Mouse (Mus musculus) spleen, postnatal 14 days (tissue): Measurements from ENCODE around the gene Slc9a2.
"Not testable (repeated sequence)": the region's sequence is repeated elsewhere in the genome, so short reads cannot be mapped to it uniquely, and the experiment has no call there.

Source experiments
- DNase-seq, 2 experiments: peaks; one replicate each; pipeline ENCODE4 v3.0.0; 2021 to 2022; ENCODE audit warnings: low spot score in 2 of 2

Gene Slc9a2

DNA sequence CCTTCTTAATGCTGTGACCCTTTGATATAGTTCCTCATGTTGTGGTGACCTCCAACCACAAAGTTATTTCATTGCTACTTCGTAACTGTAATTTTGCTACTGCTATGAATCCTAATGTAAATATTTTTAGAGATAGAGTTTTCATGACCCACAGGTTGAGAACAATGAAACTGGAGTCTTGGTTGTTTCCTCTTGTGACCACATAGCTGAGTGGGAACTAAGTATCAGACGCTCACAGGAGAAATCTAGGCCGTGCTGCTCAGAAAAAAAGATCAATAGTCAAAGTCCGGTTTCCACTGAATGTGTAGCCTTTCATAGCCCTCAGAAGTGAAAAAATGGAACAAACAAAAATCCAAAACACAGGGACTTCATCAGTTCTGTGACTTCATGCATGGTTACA is 24.7 kb downstream of the Slc9a2 start:
- DNase-seq: no peak

GRCm38 (mm10) chr1:40714950-40715349 is 34.6 kb downstream of the Slc9a2 start:
- no peak for DNase-seq

- no peak for DNase-seq
Observed at GRCm38 (mm10) chr1:40726051-40726450, 45.7 kb downstream of the Slc9a2 start.

DNA sequence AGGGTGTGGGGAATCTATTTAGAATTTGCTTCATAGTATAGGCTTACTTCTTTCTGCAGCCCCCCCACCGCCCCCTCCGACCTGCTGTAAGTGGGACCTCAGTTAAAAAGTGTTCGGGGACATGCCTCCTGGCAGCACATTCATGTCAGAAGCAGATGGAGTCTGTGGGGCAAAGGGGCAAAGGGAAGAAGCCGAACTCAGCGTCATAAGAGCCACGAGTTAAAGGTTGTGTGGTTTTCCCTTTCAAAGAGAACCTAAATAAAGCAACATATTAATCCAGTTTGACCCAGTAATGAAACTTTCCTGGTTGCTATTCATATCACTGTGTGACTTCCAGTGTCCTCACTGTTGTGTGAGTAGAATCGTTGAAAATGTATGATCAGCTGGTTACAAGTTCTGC is 47.0 kb downstream of the Slc9a2 start:
- DNase-seq: no peak

DNA sequence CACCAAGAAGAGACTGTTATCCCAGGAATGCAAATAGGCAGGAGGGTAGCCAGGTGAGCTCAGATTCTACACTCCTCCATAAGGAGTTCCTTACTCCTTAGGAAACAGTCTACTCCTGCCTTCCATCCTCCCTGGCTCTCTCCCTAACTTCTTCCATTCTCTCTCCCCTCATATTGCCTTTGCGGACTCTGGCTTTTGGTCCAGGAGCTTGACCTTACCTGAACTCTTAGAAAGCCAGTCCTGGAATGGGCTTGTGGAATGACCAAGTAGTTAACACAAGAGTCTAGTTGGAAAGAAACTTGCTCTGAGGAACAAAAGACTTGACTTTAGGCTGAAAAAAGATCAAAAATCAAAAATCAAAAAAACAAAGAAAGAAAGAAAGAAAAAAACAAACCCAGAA is 48.3 kb downstream of the Slc9a2 start:
- no peak for DNase-seq

GRCm38 (mm10) chr1:40737671-40738070 is 57.3 kb downstream of the Slc9a2 start:
- no peak for DNase-seq

DNA sequence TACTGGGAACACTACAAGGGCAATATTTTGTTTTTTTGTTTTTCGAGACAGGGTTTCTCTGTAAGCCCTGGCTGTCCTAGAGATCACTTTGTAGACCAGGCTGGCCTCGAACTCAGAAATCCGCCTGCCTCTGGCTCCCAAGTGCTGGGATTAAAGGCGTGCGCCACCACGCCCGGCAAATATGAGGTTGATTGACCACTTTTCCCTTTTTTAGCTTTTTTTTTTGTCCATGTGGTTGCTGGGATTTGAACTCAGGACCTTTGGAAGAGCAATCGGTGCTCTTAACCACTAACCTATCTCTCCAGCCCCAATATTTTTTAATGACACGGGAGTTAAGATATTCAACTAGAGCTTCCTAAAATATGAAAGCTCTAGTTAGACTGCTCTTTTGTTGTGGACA is 57.9 kb downstream of the Slc9a2 start:
- not testable (repeated sequence) for DNase-seq

GRCm38 (mm10) chr1:40740739-40741138 is 60.4 kb downstream of the Slc9a2 start:
- no peak for DNase-seq

GRCm38 (mm10) chr1:40746089-40746488 is 65.7 kb downstream of the Slc9a2 start:
- no peak for DNase-seq

GRCm38 (mm10) chr1:40759751-40760445 is 79.5 kb downstream of the Slc9a2 start:
- DNase-seq: no peak

DNA sequence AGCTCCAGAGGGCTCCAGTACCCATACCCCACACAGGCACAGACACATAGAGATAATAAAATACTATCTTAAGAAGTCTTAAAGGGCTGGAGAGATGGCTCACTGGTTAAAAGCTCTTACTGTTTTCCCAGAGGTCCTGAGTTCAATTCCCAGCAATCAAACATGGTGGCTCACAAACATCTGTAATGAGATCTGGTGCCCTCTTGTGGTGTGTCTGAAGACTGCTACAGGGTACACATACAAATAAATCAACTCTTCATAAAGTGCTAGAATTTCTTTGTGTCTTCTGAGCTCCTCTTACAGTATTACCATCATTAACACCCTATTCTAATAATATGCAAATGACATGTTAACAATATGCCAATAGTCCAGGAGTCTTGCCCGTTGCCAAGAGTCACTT is 83.7 kb downstream of the Slc9a2 start:
- no peak for DNase-seq

DNA sequence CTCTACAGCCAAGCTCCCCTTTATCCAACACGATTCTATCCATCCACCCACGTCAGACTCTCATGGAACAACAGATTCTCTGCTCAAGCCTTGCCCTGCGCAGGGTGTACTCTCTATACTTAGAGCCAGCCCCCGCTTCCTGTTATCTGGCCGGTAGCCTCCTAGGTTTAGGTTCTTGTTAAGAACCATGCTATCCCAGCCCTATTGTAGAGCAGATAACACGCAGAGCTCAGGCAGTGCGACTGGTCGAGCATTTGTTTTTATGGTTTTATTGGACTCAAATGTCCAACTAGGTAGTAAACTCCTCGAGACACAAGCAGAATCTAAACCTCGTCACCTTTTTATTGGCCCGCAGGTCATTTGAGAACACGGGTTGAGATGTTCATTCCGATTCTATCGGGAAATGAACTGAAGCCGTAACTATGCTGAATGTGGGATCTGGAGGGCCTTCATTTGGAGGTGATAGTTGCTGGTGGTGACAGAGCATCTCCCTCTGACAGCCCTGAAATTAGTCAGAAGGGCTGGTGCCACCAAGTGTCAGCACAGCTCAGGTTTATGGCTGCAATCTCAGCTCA is 84.4 kb downstream of the Slc9a2 start:
- no peak for DNase-seq

DNA sequence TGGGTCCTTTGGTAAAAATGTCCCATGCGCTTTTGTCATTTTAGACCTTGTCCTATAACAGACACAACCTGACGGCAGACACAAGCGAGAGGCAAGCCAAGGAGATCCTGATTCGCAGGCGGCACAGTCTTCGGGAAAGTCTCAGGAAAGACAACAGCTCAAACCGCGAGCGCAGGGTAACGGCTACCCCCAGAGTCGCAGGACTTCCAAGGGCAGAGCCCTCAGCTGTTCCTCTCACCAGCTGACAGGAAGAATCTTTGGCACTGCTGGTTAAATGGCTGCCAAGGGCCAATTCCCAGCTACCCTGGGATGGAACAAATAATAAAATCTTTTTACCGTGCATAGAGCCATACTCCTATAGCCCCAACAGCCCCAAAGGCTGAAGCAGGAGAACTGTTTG is 85.1 kb downstream of the Slc9a2 start:
- DNase-seq: no peak

DNA sequence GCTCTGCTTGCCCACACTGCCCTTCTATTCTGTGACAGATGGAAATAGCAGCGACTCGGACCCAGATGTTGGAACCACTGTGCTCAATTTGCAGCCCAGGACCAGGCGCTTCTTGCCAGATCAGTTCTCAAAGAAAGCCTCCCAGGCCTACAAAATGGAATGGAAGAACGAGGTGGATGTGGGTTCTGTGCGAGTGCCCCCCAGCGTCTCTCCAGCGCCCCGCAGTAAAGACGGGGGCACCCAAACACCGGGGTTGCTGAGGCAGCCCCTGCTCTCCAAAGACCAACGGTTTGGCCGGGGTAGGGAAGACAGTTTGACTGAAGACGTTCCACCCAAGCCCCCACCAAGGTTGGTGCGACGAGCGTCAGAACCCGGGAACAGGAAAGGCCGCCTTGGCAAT is 87.2 kb downstream of the Slc9a2 start:
- DNase-seq: no peak

DNA sequence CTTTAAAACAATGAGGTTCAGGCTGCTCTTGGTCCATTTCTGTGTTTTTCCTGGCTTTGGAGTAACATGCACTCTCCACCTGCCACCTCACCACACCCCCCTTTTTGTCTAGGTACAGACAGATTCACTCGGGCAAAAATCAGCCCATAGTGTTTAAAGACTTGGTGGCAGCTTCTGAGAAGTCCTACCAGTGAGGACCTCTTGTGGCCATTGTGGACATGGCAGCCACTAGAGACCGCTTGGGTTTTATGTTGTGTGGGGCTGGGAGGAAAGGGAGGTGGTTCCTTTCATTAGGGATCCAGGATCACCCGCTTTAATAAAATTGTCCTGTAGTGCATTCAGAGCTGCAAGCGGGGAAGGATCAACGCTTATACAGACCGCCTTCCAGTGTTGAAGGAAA is 88.2 kb downstream of the Slc9a2 start:
- DNase-seq: peak in 1 of 2 experiments; percentile 16

GRCm38 (mm10) chr1:40769331-40769894 is 89.0 kb downstream of the Slc9a2 start:
- DNase-seq: no peak

GRCm38 (mm10) chr1:40771196-40771970 is 91.0 kb downstream of the Slc9a2 start:
- no peak for DNase-seq

DNA sequence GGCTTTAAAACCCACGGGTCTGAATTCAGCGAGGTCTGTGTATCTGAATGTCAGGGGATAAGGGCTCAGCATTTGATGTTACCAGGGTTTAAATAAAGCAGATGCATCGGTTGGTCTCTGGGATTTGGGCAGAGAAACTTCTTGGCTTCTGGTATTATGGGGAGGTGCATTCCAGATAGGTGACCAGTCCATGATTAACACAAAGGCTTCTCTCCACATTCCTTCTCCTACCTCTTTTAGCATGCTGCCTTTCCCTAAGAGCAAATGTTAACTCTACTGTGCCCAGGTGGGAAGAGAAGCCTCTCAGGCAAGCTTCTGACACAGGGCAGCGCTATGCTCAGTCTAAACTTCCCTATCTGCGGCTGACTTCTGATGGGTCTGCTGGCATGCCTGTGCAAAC is 92.9 kb downstream of the Slc9a2 start:
- no peak for DNase-seq

DNA sequence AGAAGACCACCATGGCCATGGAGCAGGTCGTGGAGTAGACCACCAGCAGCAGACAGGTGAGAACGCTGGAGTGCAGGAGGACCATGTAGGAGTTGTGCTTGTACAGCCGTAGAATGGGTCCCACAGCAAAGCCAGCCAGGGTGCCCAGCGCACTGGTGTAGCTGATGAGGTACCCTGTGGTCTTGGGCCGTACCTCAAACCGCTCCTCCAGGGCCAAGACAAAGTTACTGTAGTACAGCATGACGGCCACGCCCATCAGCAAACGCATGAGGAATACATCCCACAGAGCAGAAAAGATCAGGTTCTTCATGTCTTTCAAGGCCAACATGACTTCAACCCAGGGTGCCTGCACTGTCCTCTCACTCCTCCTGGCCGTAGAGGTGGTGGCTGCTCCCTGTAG is 93.7 kb downstream of the Slc9a2 start:
- no peak for DNase-seq

DNA sequence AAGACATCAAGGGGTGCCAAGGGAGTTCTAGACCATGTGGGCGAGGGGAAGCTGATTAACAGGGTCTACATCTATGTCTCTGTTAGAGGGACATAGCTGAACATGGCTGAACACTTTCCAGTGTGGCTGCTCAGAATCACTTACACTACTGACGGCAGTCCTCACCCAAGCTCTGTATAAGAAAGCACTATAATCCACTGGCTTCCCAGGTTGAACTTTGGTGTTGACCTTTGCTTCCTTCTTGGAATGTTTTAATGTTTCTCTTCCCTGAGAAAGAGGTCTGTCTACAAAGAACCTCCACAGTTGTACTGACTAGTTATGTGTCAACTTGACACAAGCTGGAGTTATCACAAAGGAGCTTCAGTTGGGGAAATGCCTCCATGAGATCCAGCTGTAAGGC is 95.7 kb downstream of the Slc9a2 start:
- no peak for DNase-seq

DNA sequence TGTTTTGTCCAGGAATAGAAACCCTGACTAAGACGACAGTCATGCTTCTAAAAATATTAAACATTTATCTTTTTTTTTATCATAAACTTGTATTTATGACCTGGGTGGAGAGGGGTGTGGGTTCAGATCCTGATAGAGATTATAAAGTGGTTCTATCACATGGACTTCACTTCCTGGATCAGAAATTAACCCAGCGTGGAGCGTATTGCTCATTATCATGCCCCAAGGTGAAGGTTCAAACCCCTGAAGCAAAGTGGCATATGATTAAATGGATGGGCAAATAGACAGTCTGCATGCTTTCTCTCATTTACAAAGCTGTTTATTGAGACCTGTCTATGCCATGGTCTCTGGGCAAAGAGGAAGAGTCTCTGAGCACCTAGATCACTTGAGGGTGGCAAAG is 96.4 kb downstream of the Slc9a2 start:
- no peak for DNase-seq

DNA sequence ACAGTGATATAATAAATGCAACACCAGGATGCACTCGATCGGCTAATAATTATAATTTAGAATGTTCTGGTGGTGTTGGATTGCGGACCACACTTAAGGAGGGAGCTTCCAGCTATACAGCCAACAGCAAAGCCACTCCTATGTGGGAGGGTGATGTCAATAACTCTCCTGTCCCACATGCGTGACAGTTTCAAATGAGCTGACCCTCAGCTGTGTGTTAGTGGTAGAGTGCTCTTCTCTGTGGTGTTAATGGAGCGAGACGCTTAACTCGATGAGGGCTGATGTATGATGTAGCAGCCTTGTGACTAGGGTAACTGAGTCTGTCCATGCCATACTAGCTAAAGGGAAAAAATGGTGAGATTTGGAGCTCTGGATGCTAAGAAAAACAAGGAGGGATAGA is 103.1 kb downstream of the Slc9a2 start:
- no peak for DNase-seq

DNA sequence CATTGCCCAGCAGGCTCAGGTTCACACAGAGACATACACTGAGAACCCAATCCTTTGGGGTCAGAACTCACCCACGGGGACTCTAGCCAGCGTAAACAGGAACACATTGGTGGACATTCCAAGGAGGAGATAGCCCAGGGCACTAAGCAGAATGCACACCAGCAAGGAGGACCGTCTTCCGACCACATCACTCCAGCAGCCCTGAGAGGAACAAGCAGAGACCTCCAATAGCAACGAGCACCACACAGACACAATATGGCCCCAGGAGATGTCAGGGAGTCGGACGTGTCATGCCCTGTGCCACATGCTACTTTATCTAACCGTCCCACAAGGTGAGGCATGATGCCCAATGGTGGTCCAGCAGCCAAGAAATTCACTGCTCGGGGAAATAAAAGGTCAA is 103.9 kb downstream of the Slc9a2 start:
- no peak for DNase-seq
